Mouse (Mus musculus) common myeloid progenitor, adult 5-6 weeks (primary cell): ENCODE results near the gene Tmem186. TPM values are rescaled to one million over a fixed set of nuclear protein-coding genes. Genes with fewer than 3 reads are reported as not detected.

Source experiments
- ATAC-seq: replicated peaks from 2 replicates; pipeline ENCODE4 v1.8.0; 2016; ENCODE audit warnings: low read depth, mild to moderate bottlenecking, moderate TSS enrichment, inconsistent platforms; ENCODE audit not compliant: poor library complexity, severe bottlenecking
- total RNA-seq: library from RNA; stranded (forward); fragments of 200-1000, 187-1606 nt; gene quantifications from 2 replicates; pipeline ENCODE4 v1.2.3, GENCODE M21; 2017

The Tmem186 gene
- total RNA-seq, 1 experiment from 2014 or later = 20.4 TPM

DNA sequence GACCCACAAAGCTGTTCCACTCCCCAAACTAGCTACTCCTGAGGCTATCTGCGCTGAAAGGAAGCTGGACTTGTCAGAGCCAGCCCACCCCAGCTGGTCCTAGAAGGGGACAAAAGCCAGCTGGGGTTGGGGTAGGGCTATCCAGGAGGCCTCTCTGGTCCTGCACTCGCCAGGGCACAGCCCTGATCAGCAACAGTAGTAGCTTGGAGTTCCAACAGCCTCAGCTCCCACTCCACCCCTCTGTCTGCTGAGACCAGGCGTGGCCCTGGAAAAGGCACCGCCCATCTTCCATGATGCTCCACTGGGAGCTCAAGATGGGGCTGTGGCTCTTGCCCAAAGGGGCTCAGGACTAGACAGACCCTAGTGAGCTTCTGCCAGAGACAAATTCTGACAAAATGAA is 30.3 kb upstream of the Tmem186 start:
- no peak for ATAC-seq

DNA sequence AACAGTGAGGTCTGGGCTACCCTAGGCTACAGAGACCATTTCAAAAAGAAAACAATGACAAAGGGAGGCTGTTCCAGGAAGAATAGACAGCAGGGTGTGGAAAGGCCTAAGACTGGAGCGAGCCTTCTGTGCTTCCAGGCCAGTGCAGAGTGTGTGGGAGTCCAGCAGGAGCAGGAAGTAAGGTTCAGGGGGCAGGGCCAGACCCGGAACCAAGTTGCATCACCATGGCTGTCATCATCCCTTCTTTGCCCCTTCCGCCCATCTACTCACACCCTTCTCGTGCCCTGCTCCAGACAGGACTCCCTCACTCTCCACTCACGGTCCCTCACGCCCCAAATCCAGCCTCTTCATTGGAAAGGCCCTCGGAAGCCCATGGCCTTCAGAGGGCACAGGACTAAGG is 29.7 kb upstream of the Tmem186 start:
- 0 out of 2 replicates have a peak, but pooled peaks have one; percentile 4 for ATAC-seq

DNA sequence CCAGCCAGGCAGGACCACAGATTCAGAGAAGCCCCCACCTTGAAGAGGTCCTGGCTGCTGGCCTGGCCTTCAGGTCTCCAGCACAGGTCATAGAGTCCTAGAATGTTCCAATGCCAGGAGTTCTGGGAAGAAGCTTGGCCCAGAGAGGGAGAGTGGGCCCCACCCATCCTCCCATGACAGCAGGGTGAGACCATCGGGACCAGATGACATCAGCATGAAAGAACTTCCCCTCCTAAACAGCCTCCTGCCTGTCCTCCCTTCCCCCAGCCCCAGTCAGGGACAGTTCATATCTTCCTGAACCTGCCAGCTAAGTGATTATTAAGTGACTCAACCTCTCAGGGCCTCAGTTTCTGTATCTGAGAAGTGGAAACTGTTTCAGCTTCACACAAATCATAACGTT is 28.9 kb upstream of the Tmem186 start:
- no peak for ATAC-seq

DNA sequence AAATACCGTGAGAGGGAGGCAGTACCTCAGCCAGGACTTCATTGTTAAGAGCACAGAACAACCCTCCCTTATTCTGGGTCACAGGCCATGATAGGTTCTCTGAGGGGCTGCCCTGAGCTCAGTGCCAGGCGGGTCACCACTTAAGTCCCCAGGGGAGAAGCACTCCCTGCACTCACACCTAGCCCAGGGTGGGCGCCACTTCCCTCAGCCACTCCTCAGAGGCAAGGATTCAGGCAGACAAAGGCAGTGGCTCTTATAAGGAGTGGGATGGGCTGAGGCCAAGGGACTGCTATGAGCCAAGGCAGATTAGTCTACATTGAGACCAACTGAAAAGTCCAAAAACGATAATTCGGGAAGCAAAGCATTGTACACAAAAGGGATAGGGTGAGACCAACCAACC is 27.9 kb upstream of the Tmem186 start:
- ATAC-seq = no peak

DNA sequence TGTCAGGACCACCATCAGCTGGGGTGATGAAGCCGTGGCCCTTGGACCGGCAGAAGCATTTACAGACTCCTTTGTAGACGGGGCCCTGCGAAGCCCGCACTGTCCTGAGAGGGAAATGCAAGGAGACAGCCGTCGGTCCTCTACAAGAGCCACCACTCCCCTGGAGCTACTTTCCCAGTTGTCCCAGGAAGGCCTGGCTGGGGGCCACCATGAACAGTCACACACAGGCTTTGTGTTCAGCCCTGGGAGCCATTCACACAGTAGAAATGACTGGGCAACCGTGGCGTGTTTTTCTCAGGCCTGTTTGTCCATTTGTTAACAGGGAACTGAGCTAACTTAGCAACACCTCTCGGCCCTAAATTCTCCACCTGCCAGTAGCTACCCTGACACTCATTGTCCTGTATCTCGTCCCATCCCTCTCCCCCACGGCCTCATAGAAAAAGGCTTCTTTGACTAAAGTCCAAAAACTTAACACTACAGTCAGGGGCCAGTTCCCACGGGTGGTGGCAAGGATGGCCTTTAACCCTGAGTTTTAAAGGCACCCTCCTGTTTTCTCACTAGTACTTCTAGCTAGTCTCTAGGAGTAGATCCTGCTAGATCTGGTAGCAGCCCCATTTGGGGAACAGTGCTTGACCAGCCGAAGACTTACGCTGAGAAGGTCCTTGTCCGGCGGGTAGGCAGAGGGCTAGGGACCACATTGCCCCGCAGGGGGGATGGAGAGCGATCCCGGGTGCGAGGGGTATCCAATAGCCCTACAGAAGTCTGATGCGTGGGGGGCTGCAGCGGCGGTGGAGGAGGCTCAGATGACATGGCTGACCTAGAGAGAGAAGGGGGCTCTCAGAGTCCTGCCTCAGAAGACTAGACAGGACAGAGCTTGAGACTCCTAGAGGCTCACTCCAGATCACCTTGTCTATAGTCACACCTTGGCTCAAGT is 26.4 kb upstream of the Tmem186 start:
- no peak for ATAC-seq

DNA sequence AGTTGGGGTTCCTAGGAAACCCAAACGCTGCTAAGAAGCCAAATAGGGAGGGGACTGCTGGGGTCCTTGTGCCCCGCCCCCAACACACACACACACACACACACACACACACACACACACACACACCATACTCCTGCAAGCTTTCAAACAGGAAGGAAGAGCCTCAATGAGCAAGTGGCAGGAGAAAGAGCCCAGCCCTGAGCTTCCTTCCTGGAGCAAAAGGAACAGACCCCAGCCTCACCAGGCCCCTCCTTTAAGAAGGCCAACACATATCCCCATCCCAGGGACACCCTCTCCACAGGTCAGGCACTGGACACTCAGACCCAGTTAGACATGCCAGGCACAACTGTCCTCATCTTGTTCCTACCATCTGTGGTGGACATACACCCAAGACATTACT is 25.5 kb upstream of the Tmem186 start:
- no peak for ATAC-seq

DNA sequence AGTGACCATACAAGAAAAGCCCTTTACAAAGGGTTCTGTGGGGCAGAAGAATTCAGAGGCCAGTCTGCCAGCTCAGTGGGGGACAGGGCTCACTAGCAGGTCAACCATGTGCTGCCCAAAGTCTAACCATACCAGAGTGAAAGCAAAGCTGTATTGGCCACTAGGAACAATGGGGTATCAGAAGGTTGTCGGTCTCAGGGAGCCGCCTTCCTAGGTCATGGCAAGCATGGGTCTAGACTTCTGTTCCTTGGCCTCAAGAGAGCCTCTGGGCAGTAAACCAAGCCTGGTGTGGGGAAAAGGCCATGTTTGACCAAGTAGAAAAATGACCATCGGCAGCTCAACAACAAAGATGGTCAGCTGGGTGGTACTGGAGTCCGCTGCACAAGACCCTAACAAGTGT is 21.3 kb upstream of the Tmem186 start:
- ATAC-seq = no peak

DNA sequence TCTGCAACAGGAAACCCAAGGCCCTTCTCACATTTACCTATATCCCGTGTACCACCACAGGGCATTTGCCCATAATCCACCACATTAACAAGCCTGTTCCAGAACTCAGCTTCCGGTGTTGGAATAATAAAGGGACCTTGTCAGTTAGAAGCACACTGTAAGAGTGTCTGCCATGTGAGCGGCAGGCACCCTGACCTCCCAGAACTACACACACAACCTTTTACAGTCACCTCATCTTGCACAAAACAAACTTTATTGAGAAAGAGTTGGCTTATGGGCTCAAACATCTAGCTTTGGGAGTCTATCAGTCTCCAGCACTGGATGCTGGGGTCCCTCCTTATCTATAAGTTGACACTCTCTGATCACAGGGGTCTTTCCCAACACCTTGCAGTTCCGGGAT is 20.8 kb upstream of the Tmem186 start:
- no peak for ATAC-seq

DNA sequence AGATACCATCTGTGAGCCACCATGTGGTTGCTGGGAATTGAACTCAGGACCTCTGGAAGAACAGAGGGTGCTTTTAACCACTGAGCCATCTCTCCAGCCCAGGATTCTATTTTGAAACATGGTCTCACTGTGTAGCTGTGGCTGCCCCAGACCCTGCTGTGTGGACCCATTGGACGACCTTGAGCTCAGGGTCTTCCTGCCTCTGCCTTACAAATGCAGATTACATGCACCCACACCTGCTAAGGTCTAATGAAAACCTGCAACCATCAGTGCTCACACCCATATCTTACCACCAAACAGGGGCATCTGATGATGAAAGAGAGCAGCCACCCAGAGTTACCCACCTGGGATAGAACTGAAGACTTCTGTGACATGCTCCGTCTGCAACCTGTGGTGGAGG is 18.7 kb upstream of the Tmem186 start:
- no peak for ATAC-seq

DNA sequence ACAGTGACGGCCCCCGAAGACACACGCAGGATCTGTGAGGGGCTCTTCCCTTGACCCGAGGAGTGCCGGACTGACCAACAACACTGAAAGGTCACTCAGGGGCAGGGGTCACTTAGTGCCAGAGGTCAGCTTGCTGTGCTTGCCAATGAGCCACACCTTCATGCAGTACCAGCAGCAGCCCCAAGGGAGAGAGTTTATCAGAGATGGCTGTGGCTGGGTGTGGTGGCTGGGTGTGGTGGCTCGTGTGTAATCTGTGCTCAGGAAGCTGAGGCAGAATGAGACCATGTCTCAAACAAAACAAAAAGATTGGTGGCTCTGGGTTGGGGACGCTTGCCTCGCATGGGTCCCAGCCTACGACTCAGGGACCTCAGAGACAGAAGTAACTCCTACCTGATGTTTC is 18.1 kb upstream of the Tmem186 start:
- peak; percentile 50; the same call in 1 of the 2 replicates for ATAC-seq

DNA sequence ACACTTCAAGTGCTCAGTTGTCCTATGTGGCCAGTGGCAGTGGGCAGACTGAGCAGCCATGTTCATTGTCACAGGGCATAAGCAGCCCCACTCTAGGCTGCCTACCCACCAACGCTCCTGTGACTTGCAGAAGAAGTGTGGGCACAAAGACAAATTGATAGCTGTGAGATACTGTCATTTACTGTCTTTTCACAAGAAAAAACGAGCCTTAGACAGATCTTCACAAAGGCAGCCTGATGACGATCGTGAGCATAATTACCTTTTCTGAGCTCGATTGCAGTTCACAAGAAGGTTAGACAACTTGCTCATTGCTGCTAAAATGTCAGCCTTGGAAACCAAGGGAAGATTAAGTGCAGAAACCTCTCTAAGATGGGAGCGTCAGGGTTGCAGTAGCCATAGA is 17.6 kb upstream of the Tmem186 start:
- no peak for ATAC-seq

DNA sequence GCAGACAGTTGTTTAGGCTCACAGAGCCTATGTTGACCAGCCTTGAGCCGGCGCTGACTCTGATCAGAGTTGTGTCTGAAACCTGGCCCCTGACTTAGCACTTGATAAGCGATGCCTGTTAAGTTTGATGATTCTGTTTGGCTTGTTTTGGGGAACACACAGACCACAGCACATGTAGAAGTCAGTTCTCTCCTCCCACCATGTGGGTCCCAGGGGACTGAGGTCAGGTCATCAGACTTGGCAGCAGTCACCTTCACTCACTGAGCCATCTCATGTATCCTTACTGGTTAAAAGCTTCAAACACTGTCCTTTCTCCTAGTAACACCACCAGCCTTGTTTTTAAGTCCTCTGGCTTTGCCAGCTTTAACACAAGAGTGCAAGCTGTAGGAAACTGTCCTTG is 12.5 kb upstream of the Tmem186 start:
- ATAC-seq = no peak

DNA sequence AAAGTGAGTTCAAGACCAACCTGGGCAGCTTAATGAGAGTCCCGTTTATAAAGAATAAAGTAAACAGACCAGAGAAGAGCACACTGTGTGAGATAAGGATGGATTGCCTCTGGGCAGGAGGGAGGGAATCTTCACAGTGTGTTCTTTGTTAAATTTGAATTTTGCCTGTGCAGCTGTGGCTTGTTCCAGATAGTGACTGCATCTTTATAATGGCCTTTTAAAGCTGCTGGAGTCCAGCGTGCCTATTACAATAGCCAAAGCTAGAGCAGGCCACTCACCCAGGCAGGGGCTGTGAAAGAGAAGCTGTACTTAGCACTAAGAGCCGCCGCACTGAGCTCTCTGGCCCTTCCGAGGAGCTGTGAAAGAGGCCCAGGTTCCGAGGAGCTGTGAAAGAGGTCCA is 8.0 kb upstream of the Tmem186 start:
- no peak for ATAC-seq

DNA sequence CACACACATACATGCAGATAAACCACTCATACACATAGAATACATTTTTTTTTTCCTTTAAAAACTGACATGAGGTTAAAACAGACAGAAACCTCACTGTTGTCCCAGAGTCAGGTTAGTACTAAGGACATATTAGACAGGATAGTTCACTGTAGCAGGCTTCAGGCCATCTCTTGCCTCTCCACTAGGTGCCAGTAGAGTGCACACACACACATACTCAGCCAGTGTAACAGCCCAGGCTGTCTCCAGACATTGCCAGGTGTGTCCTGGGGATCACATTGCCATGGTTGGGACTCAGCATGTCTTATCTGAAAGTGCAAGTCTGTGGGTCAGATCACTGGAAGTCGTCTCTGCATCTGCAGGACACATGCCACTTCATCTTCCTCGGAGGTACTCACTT is 6.3 kb upstream of the Tmem186 start:
- ATAC-seq = peak; percentile 98

DNA sequence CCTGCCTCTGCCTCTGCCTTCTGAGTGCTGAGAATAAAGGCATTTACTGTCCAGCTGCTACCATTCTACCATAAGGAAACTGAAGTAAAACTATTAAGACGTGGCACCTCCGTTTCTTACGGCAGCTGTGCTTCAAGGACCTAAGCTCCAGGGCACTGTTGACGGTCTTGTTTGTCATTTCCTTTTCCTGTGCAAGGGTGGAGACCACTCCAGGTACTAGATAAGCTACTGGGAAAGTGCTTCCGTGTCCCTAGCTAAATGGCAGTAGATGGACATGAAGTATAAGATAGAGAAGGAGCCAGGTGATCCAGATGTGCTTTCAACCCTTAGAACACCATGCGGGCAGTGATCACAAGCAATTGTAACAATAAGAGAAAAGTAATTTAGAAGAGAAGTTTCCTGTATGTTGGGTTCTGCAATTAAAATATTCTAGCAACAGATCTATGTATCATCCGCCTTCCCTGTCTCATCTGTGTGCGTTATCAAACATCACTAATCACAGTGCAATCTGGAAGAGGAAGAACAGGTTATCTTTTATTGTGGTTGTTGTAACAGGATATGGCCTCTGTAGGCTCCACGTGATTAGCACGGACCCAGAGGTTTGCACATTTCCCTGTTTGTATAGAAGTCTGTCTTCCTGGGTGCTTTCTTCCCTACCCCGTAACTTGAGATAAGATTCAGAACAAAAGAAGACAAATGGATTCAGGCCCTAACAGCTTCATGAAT is 2.1 kb upstream of the Tmem186 start:
- ATAC-seq = no peak

DNA sequence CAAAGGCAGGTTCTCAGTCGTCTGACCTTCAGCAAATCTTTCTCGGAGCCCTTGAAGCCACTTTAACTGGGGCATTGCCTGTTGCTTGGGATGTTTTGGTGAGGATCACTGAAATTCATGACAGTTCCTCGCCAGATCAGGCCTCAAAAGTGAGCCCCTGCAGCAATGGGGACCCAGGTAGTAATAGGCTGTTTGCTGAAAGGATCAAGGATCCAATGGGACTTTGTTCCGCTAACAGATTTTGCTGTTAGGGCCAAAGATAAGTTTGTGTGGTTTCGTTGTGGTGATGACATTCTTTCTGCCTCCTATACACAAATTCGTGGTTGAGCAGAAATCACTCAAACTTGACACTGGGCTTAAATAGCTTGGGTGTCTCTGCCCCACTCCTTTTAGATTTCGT is 619 bp upstream of the Tmem186 start:
- ATAC-seq = 0 out of 2 replicates have a peak, but pooled peaks have one; percentile 5

DNA sequence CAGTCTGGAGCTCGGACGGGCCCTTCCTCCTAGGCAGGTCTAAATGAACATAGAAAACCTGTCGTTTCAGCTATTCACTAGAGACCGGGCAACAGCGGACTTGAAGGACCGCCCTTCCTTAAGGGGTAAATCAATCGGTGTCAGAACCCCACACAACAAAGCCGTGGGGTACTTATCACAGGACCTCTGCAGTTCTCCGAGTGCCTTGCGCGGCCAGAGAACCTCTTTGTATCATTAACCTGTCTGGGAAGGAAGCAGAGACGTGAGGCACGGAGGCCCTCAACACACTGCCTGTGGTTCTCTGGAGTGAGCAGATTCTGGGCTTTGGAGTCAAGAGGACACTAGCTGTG is 670 bp downstream of the Tmem186 start:
- peak; percentile 33 for ATAC-seq

DNA sequence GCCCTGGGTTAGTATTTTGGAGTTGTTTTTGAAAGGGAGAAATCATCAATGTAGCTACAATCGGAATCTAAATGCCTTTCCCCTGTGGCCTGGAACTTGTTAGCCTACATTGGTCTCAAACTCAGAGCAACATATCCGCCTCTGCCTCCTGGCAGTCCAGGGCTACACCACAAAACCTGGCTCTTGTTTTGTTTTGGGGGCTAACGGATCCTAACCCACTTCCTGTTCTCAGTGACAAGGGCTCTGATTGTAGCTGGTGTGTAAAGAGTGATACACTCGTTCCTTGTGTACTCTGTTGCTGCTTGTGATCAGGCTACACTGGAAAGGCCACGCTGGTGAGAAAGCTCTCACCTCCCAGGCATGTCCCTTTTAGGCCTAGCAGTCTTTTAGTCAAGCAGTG is 6.1 kb downstream of the Tmem186 start:
- ATAC-seq = peak; percentile 80

DNA sequence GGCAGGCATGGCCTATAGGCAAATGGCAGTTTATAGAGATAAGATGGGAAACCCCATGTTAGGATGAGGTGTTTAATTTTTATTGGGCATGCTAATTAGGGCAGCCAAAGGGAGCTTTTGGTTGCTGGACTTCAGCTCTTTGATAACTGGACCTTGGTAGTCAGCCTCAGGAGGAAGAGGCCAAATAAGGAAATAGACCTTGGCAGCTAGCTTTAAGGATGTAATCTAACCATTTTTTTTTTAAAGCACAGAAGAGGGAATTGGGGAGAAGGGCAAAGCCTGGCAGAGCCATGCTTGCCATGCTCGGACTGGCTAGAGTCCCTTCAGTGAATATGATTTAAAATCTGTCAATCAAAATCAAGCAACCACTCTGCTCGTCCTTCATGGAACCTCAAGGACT is 7.1 kb downstream of the Tmem186 start:
- no peak for ATAC-seq

DNA sequence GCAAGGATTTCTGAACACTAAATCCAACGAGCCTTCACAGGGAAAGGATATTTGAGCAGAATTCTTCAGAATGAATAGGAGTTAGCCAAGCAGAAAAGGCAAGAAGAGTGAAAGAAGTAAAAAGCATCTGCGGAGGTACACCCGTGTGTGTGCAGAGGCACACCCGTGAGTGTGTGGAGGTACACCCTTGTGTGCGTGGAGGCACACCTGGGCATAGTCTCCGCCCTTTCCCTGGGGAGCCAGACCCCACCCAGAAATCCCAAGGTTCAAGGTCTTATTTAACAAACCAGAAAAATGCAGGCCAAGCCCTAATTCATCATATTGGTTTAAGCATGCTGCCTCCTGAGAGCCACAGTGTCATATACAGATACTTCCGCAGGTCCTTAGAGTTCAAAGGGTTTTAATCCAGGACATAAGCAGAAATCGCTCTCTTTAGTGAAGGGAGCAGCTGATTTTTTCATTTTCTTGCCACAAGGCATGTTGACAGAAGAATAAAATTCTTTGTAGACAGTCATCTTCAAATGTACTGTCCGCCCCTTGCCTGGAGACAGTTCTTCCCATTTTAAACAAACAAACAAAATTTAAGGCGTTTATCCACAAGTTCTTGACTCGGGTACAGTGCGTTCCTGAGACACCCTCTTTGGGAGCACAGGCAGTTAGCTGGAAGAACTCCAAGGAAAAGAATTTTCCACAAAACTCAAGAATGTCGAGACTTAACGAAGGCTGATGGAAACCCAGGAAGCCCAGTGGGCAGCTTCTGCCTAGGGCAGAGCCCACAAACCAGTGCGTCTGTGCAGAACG is 17.0 kb downstream of the Tmem186 start:
- no peak for ATAC-seq
